Mouse (Mus musculus) R1 (cell line): ENCODE data around the gene Ascc2.
"Not testable (repeated sequence)": the region's sequence is repeated elsewhere in the genome, so short reads cannot be mapped to it uniquely, and the experiment has no call there.

Experiments used
- DNase-seq: peaks from one replicate; pipeline ENCODE4 v3.0.0-alpha.2; 2018; ENCODE audit warnings: low read depth, low spot score

Gene Ascc2

GRCm38 (mm10) chr11:4629861-4630280, 7.7 kb upstream of the Ascc2 start:
- DNase-seq, result peak; percentile 33

- no peak for DNase-seq
Measured at GRCm38 (mm10) chr11:4633420-4633819, 4.1 kb upstream of the Ascc2 start.

- no peak for DNase-seq
Measured at GRCm38 (mm10) chr11:4634395-4634794, 3.2 kb upstream of the Ascc2 start.

GRCm38 (mm10) chr11:4636782-4637342, 685 bp upstream of the Ascc2 start:
- no peak for DNase-seq

GRCm38 (mm10) chr11:4638261-4638660, 714 bp downstream of the Ascc2 start:
- no peak for DNase-seq

- no peak for DNase-seq
Measured at GRCm38 (mm10) chr11:4641185-4641584, 3.6 kb downstream of the Ascc2 start.

- peak; percentile 76 for DNase-seq
Measured at GRCm38 (mm10) chr11:4643722-4644121, 6.2 kb downstream of the Ascc2 start.

- not testable (repeated sequence) for DNase-seq
Measured at GRCm38 (mm10) chr11:4645180-4645579, 7.6 kb downstream of the Ascc2 start.

- DNase-seq, result no peak
Measured at GRCm38 (mm10) chr11:4646409-4646808, 8.9 kb downstream of the Ascc2 start.

- DNase-seq, result no peak
Measured at GRCm38 (mm10) chr11:4659818-4660217, 22.3 kb downstream of the Ascc2 start.

GRCm38 (mm10) chr11:4660309-4661025, 22.9 kb downstream of the Ascc2 start:
- no peak for DNase-seq

- peak; percentile 29 for DNase-seq
Measured at GRCm38 (mm10) chr11:4661324-4661723, 23.8 kb downstream of the Ascc2 start.

- DNase-seq, result no peak
Measured at GRCm38 (mm10) chr11:4661871-4662495, 24.4 kb downstream of the Ascc2 start.

GRCm38 (mm10) chr11:4662496-4662878, 24.9 kb downstream of the Ascc2 start:
- peak; percentile 38 for DNase-seq

GRCm38 (mm10) chr11:4671736-4672135, 34.2 kb downstream of the Ascc2 start:
- no peak for DNase-seq

GRCm38 (mm10) chr11:4674593-4674992, 37.0 kb downstream of the Ascc2 start:
- no peak for DNase-seq

GRCm38 (mm10) chr11:4675126-4675562, 37.6 kb downstream of the Ascc2 start:
- DNase-seq, result no peak

GRCm38 (mm10) chr11:4675693-4676092, 38.1 kb downstream of the Ascc2 start:
- no peak for DNase-seq

- no peak for DNase-seq
Measured at GRCm38 (mm10) chr11:4677250-4677872, 39.8 kb downstream of the Ascc2 start.

GRCm38 (mm10) chr11:4678700-4679440, 41.3 kb downstream of the Ascc2 start:
- DNase-seq, result no peak

GRCm38 (mm10) chr11:4679441-4679832, 41.9 kb downstream of the Ascc2 start:
- no peak for DNase-seq

GRCm38 (mm10) chr11:4680126-4680525, 42.6 kb downstream of the Ascc2 start:
- DNase-seq, result no peak
